ENCODE assay signal across 8 mouse cellular contexts in the genomic region with DNA sequence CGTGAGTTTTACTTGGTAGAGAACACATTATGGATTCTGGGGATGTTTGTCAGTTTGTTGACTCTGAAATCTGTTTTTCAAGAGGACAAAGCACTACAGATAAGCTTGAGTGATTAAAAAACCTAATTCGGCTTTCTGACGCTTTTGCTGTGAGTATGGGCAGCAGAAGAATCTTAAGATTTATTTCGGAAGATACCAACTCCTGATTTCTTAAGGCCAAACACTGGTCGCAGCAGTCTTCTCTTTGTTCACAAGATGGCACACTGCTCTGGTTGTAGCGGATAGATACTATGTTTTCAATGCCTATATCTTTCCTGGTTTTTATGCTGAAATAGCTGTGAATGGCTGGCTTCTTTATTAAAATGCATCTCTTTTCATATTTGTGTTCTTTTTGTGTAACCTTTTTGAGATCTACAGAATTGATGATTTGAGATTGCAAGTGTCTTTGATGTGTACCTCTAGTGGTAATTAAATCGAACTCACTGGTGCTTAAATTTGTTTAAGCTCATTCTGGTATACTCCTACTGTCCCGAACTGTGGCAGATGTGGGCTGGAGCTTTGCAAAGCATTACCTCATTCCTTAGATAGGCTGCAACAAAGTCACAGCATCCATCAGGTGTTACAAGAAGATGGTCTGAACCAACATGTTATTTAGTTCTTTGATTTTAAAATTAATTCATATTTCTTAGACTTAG. TPM values are rescaled to one million over a fixed set of nuclear protein-coding genes. Genes with fewer than 3 reads are reported as not detected.
DNase-seq lines count a peak whose midpoint lies in the region; ATAC-seq and TF ChIP-seq lines count a peak whose summit lies in the region.

No protein-coding gene starts in this region.

- TF ChIP-seq CTCF in forebrain, postnatal 0 days (IDR thresholded peaks at IDR 0.05; ENCODE audit: low read depth), result peak; percentile 54
- 0 out of 2 replicates have a peak, but pooled peaks have one; percentile 19 for TF ChIP-seq CTCF in liver, postnatal 0 days (IDR thresholded peaks at IDR 0.05; ENCODE audit: low read depth)

- H3K4me1 ChIP-seq in lung, embryonic 15.5 days, result 0 out of 2 replicates have a peak, but pooled peaks cover 6% of the 10 kb centered on the region
- H3K4me1 ChIP-seq in brown adipose tissue, adult 24 weeks (ENCODE audit: control insufficient read depth, insufficient read depth, insufficient read length, low read length), result peaks cover 2% of the 10 kb centered on the region; the same call in 1 of the 2 replicates
- H3K4me1 ChIP-seq in forebrain, postnatal 0 days (ENCODE audit: insufficient read depth), result peaks cover 17% of the 10 kb centered on the region
- peaks cover 11% of the 10 kb centered on the region for H3K4me1 ChIP-seq in liver, postnatal 0 days (ENCODE audit: insufficient read depth)

- TF ChIP-seq EP300 in liver, postnatal 0 days (IDR thresholded peaks at IDR 0.05; ENCODE audit: low read depth), result no peak

- no peak for DNase-seq in lung, postnatal 4 days
- DNase-seq in forebrain, postnatal 0 days, result peak; percentile 83
- no peak for DNase-seq in liver, postnatal 0 days
- DNase-seq in ovary, adult 18-20 months (ENCODE audit: low spot score), result no peak
- DNase-seq in gastrocnemius, postnatal 4 days (ENCODE audit: low spot score in 2 of 2), result no peak

- H3K36me3 ChIP-seq in lung, embryonic 15.5 days, result no peaks in the 10 kb centered on the region
- no peaks in the 10 kb centered on the region for H3K36me3 ChIP-seq in forebrain, postnatal 0 days (ENCODE audit: insufficient read depth)
- 0 out of 2 replicates have a peak, but pooled peaks cover 2% of the 10 kb centered on the region for H3K36me3 ChIP-seq in liver, postnatal 0 days (replicated peaks; ENCODE audit: insufficient read depth, low read length)

- H3K4me3 ChIP-seq in lung, embryonic 15.5 days, result peak overlapping the region; percentile 67
- H3K4me3 ChIP-seq in brown adipose tissue, adult 24 weeks (ENCODE audit: insufficient read depth, low read depth, low read length), result peak overlapping the region; percentile 66
- H3K4me3 ChIP-seq in forebrain, postnatal 0 days (ENCODE audit: low read depth, low read length), result peak overlapping the region; percentile 76
- peak overlapping the region; percentile 78 for H3K4me3 ChIP-seq in liver, postnatal 0 days (ENCODE audit: low read depth, low read length)

- H3K9me3 ChIP-seq in lung, embryonic 15.5 days, result no peaks in the 10 kb centered on the region
- H3K9me3 ChIP-seq in forebrain, postnatal 0 days (ENCODE audit: low read length), result no peaks in the 10 kb centered on the region
- no peaks in the 10 kb centered on the region for H3K9me3 ChIP-seq in liver, postnatal 0 days (ENCODE audit: low read length)

- ATAC-seq in lung, embryonic 15.5 days (ENCODE audit: borderline replicate concordance, extremely low read depth, low FRiP score, low TSS enrichment), result no peak
- peak; percentile 40; the same call in 1 of the 2 replicates for ATAC-seq in forebrain, postnatal 0 days
- ATAC-seq in liver, postnatal 0 days, result no peak
- ATAC-seq in monocyte, adult 5-6 weeks (replicated peaks; ENCODE audit: insufficient number of reproducible peaks, low FRiP score, low TSS enrichment, poor library complexity, severe bottlenecking), result no peak

- no peaks in the 10 kb centered on the region for H3K27me3 ChIP-seq in lung, embryonic 15.5 days
- no peaks in the 10 kb centered on the region for H3K27me3 ChIP-seq in forebrain, postnatal 0 days (ENCODE audit: insufficient read depth, low read length)
- no peaks in the 10 kb centered on the region for H3K27me3 ChIP-seq in liver, postnatal 0 days (ENCODE audit: insufficient read depth, low read length)

- H3K9ac ChIP-seq in lung, embryonic 15.5 days, result peak overlapping the region; percentile 72
- H3K9ac ChIP-seq in forebrain, postnatal 0 days, result peak overlapping the region; percentile 91
- peak overlapping the region; percentile 81 for H3K9ac ChIP-seq in liver, postnatal 0 days (replicated peaks)

- 0 out of 2 replicates have a peak overlapping the region, but pooled peaks have one; percentile 80 for H3K27ac ChIP-seq in lung, embryonic 15.5 days
- no peak overlapping the region for H3K27ac ChIP-seq in brown adipose tissue, adult 24 weeks (replicated peaks; ENCODE audit: low read depth, low read length)
- H3K27ac ChIP-seq in forebrain, postnatal 0 days (ENCODE audit: low read depth, low read length), result peak overlapping the region; percentile 98
- H3K27ac ChIP-seq in liver, postnatal 0 days (ENCODE audit: low read depth), result peak overlapping the region; percentile 92

- 4% methylated on average over 8 of the region's 8 CpGs for WGBS in lung, embryonic 15.5 days
- WGBS in forebrain, postnatal 0 days, result 3% methylated on average over 8 of the region's 8 CpGs
- 26% methylated on average over 8 of the region's 8 CpGs for WGBS in liver, postnatal 0 days (ENCODE audit: insufficient replicate concordance)

- peak overlapping the region; percentile 71 for H3K4me2 ChIP-seq in lung, embryonic 15.5 days
- peak overlapping the region; percentile 63 for H3K4me2 ChIP-seq in forebrain, postnatal 0 days (ENCODE audit: low read depth)
- peak overlapping the region; percentile 82 for H3K4me2 ChIP-seq in liver, postnatal 0 days (ENCODE audit: low read depth, low read length)

RNA-seq across cellular contexts. Expression of gene Klhl7, which starts 1.2 kb away (rescaled TPM):
- 46.6 and 47.8 TPM in 2 replicates for polyA plus RNA-seq in lung, embryonic 15.5 days (2015; fragmentation: Nextera tagmentation; extraction: Ambion mirVana)
- 15.2 and 23.4 TPM in 2 replicates for polyA plus RNA-seq in brown adipose tissue, adult 24 weeks (2012; ENCODE audit: insufficient read depth, insufficient read length, missing spikeins)
- 244 and 250 TPM in 2 replicates for total RNA-seq in forebrain, postnatal 0 days (2014; rRNA removed)
- polyA plus RNA-seq in forebrain, postnatal 0 days (2015; fragmentation: Nextera tagmentation; extraction: Ambion mirVana), result 90.5 and 118 TPM in 2 replicates
- 11.6 and 12.3 TPM in 2 replicates for polyA plus RNA-seq in liver, postnatal 0 days (2015; fragmentation: Nextera tagmentation; extraction: Ambion mirVana)
- 14.7 to 19.0 TPM (median 16.0 TPM) in 3 replicates for total RNA-seq in monocyte, adult 5-6 weeks (2017)
- total RNA-seq in gastrocnemius, postnatal 4 days (2021), result 10 to 100 TPM; 50.4 to 59.1 TPM
